In genomic region chrX:156155776-156156175, GRCm38 (mm10) we compare ENCODE assay signal across 12 mouse cellular contexts.
"Had no signal": no experiment of that assay in that cellular context is flagged by ENCODE, and none has a peak within 500 bp of the region (broad histone marks: within the 10 kb centered on the region; RNA-seq: fewer than 3 reads in every experiment).

No protein-coding gene starts in this region.

- DNase-seq: retina, postnatal 1 day; right cerebral cortex, adult 18-20 months; right cerebral cortex, postnatal 14 days; right cerebral cortex, postnatal 25 days; right cerebral cortex, postnatal 4 days; spleen, adult 18-20 months; thymus, adult 18-20 months; thymus, adult 2 months; thymus, postnatal 14 days; thymus, postnatal 25 days; thymus, postnatal 36 days; thymus, postnatal 4 days had no signal
